Mouse (Mus musculus): ENCODE results near the gene Cpeb4. TPM values are rescaled to one million over a fixed set of nuclear protein-coding genes. Genes with fewer than 3 reads are reported as not detected.
A peak's percentile ranks its signal among the peaks of the same experiment; 100 is the strongest.

Cpeb4 gene
- 41.4 and 51.0 TPM in 2 replicates for total RNA-seq (2017)

GRCm38 (mm10) chr11:31871911-31872310 is at the start of gene Cpeb4:
Cpeb4 (plus strand) TSS chr11:31872211.
- ATAC-seq (ENCODE audit: extremely low read depth, insufficient number of reproducible peaks, low FRiP score, poor library complexity, severe bottlenecking), result no peak

- no peak for ATAC-seq (ENCODE audit: extremely low read depth, insufficient number of reproducible peaks, low FRiP score, poor library complexity, severe bottlenecking)
Measured at GRCm38 (mm10) chr11:31822556-31822955, 49.5 kb upstream of the Cpeb4 start.

GRCm38 (mm10) chr11:31823513-31823912 is 48.5 kb upstream of the Cpeb4 start:
- ATAC-seq (ENCODE audit: extremely low read depth, insufficient number of reproducible peaks, low FRiP score, poor library complexity, severe bottlenecking), result no peak

GRCm38 (mm10) chr11:31824504-31825166 is 47.4 kb upstream of the Cpeb4 start:
- ATAC-seq (ENCODE audit: extremely low read depth, insufficient number of reproducible peaks, low FRiP score, poor library complexity, severe bottlenecking), result peak; percentile 25; the same call in 1 of the 2 replicates

- ATAC-seq (ENCODE audit: extremely low read depth, insufficient number of reproducible peaks, low FRiP score, poor library complexity, severe bottlenecking), result no peak
Measured at GRCm38 (mm10) chr11:31828011-31828770, 43.8 kb upstream of the Cpeb4 start.

GRCm38 (mm10) chr11:31828771-31829072 is 43.3 kb upstream of the Cpeb4 start:
- ATAC-seq (ENCODE audit: extremely low read depth, insufficient number of reproducible peaks, low FRiP score, poor library complexity, severe bottlenecking), result no peak

GRCm38 (mm10) chr11:31830213-31831151 is 41.5 kb upstream of the Cpeb4 start:
- no peak for ATAC-seq (ENCODE audit: extremely low read depth, insufficient number of reproducible peaks, low FRiP score, poor library complexity, severe bottlenecking)

- ATAC-seq (ENCODE audit: extremely low read depth, insufficient number of reproducible peaks, low FRiP score, poor library complexity, severe bottlenecking), result no peak
Measured at GRCm38 (mm10) chr11:31831451-31831850, 40.6 kb upstream of the Cpeb4 start.

- peak; percentile 35; the same call in 1 of the 2 replicates for ATAC-seq (ENCODE audit: extremely low read depth, insufficient number of reproducible peaks, low FRiP score, poor library complexity, severe bottlenecking)
Measured at GRCm38 (mm10) chr11:31831983-31832382, 40.0 kb upstream of the Cpeb4 start.

- ATAC-seq (ENCODE audit: extremely low read depth, insufficient number of reproducible peaks, low FRiP score, poor library complexity, severe bottlenecking), result no peak
Measured at GRCm38 (mm10) chr11:31832439-31832980, 39.5 kb upstream of the Cpeb4 start.

GRCm38 (mm10) chr11:31833506-31833905 is 38.5 kb upstream of the Cpeb4 start:
- no peak for ATAC-seq (ENCODE audit: extremely low read depth, insufficient number of reproducible peaks, low FRiP score, poor library complexity, severe bottlenecking)

- no peak for ATAC-seq (ENCODE audit: extremely low read depth, insufficient number of reproducible peaks, low FRiP score, poor library complexity, severe bottlenecking)
Measured at GRCm38 (mm10) chr11:31835352-31835751, 36.7 kb upstream of the Cpeb4 start.

GRCm38 (mm10) chr11:31837243-31837642 is 34.8 kb upstream of the Cpeb4 start:
- ATAC-seq (ENCODE audit: extremely low read depth, insufficient number of reproducible peaks, low FRiP score, poor library complexity, severe bottlenecking), result no peak

- no peak for ATAC-seq (ENCODE audit: extremely low read depth, insufficient number of reproducible peaks, low FRiP score, poor library complexity, severe bottlenecking)
Measured at GRCm38 (mm10) chr11:31837753-31838152, 34.3 kb upstream of the Cpeb4 start.

- ATAC-seq (ENCODE audit: extremely low read depth, insufficient number of reproducible peaks, low FRiP score, poor library complexity, severe bottlenecking), result no peak
Measured at GRCm38 (mm10) chr11:31838442-31839083, 33.4 kb upstream of the Cpeb4 start.

- ATAC-seq (ENCODE audit: extremely low read depth, insufficient number of reproducible peaks, low FRiP score, poor library complexity, severe bottlenecking), result no peak
Measured at GRCm38 (mm10) chr11:31839084-31839460, 32.9 kb upstream of the Cpeb4 start.

GRCm38 (mm10) chr11:31842171-31842959 is 29.6 kb upstream of the Cpeb4 start:
- ATAC-seq (ENCODE audit: extremely low read depth, insufficient number of reproducible peaks, low FRiP score, poor library complexity, severe bottlenecking), result no peak

- ATAC-seq (ENCODE audit: extremely low read depth, insufficient number of reproducible peaks, low FRiP score, poor library complexity, severe bottlenecking), result no peak
Measured at GRCm38 (mm10) chr11:31843177-31843833, 28.7 kb upstream of the Cpeb4 start.
